Mouse (Mus musculus) inflammation-experienced regulatory T-cells (primary cell): ENCODE data around the gene Olfr869. TPM values are rescaled to one million over a fixed set of nuclear protein-coding genes. Genes with fewer than 3 reads are reported as not detected.

Experiments used
- polyA plus RNA-seq, 2 experiments: library from polyadenylated mRNA; unstranded; fragments of 100-300 nt; shearing (Covaris generic); gene quantifications; one replicate each; pipeline ENCODE4 v1.2.1; 2017

Gene Olfr869
- under 1 TPM in 1 of 2 experiments, not detected in 1; 0.17 TPM for polyA plus RNA-seq

GRCm38 (mm10) chr9:20128709-20129108 is at the start of gene Olfr869:
Olfr869 (plus strand) TSS chr9:20129009.

GRCm38 (mm10) chr9:20098326-20098725 is 30.5 kb upstream of the Olfr869 start, which contains the start of gene Olfr868:
Olfr868 (plus strand) TSS chr9:20098626.

GRCm38 (mm10) chr9:20173957-20174356 is 45.1 kb downstream of the Olfr869 start, which contains the start of gene Olfr870:
Olfr870 (minus strand) TSS chr9:20174057.

Other genes starting within 250 kb of the Olfr869 start
- under 1 TPM in 1 of 2 experiments, not detected in 1; 0.91 TPM for gene Olfr862, start 241.0 kb upstream of the Olfr869 start, polyA plus RNA-seq
- under 1 TPM; 0.74 to 0.84 TPM for gene Olfr77, start 212.1 kb upstream of the Olfr869 start, polyA plus RNA-seq
- gene Olfr866, start 101.0 kb upstream of the Olfr869 start, polyA plus RNA-seq, result not detected
- gene Olfr867, start 71.4 kb upstream of the Olfr869 start, polyA plus RNA-seq, result under 1 TPM in 1 of 2 experiments, not detected in 1; 0.11 TPM
- gene Olfr868, start 30.4 kb upstream of the Olfr869 start, polyA plus RNA-seq, result under 1 TPM in 1 of 2 experiments, not detected in 1; 0.69 TPM
- under 1 TPM; 0.04 to 0.09 TPM for gene Olfr870, start 45.0 kb downstream of the Olfr869 start, polyA plus RNA-seq
- not detected for gene Olfr871, start 83.2 kb downstream of the Olfr869 start, polyA plus RNA-seq
- gene Olfr872, start 108.1 kb downstream of the Olfr869 start, polyA plus RNA-seq, result 1 to 10 TPM in 1 of 2 experiments, not detected in 1; 1.1 TPM
- 1 to 10 TPM in 1 of 2 experiments, under 1 TPM in 1; 0.40 to 6.5 TPM for gene Olfr39, start 153.3 kb downstream of the Olfr869 start, polyA plus RNA-seq
- not detected for gene Olfr873, start 169.5 kb downstream of the Olfr869 start, polyA plus RNA-seq
- gene Olfr18, start 207.1 kb downstream of the Olfr869 start, polyA plus RNA-seq, result 1 to 10 TPM in 1 of 2 experiments, under 1 TPM in 1; 0.11 to 1.5 TPM